Mouse (Mus musculus) heart, postnatal 36 days (tissue): Measurements from ENCODE around the gene Tmprss13. TPM values are rescaled to one million over a fixed set of nuclear protein-coding genes. Genes with fewer than 3 reads are reported as not detected.

ENCODE experiments used
- DNase-seq, 2 experiments: peaks; one replicate each; pipeline ENCODE4 v3.0.0; 2021 to 2022
- intact Hi-C: fragments of 180-260 bp; cut with DNase I; formaldehyde crosslinking; loops from one replicate; pipeline ENCODE4 v1.15.1; 2025
- total RNA-seq, 2 experiments: library from RNA; stranded (reverse); gene quantifications; 2 replicates each; pipeline ENCODE4 v1.2.3; 2021

Tmprss13 gene
- total RNA-seq, 2 experiments from 2014 or later, result 2.4 to 3.6 TPM

GRCm38 (mm10) chr9:45376427-45376826 lies 57.5 kb downstream of the Tmprss13 start:
- intact Hi-C loops, result no loop called here

GRCm38 (mm10) chr9:45376883-45377282 lies 58.0 kb downstream of the Tmprss13 start:
- no peak for DNase-seq
- intact Hi-C loops, result no loop called here

More at GRCm38 (mm10) chr9:45376427-45376826, 57.5 kb downstream of the Tmprss13 start:
- DNase-seq, result no peak

DNA sequence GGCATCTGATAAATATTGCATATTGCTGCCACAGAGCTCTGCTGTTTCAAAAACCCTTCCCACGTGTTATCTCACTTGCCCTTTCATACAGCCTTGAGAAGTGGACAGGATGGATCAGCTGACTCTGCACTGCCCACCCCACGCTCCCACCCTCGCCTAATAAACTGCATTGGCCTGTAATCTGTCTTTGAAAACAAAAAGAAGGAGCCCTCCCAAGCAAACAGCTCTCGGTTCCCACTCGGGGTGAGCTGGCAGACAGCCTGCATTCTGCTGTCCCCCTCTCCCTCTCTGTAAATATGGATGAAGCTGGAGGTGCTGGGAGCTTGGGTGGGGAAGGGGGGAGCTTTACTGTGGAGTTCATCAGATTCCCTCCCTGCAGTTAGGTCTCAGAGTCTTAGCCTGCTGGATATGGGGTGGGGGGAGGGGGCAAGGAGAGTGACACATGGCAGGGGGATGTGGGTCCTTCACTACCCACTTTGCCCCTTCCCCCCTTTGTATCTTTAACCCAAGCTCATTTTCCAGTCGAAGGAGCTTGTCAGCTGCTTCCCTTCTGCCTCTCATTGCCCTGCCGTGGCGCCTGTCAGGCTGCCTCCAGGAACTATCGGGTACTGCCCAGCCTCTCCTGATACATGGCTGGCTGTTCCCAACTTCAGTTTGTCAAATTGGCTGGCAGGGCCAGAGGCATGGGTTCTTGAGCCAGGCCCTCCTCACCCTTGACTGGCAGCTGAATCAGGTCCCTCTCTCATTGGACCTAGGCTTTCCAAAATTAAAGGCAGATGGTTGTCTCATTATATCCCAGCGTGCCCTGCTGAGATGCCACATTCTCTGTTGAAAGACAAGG lies 61.7 kb downstream of the Tmprss13 start:
- intact Hi-C loops, result no loop called here

DNA sequence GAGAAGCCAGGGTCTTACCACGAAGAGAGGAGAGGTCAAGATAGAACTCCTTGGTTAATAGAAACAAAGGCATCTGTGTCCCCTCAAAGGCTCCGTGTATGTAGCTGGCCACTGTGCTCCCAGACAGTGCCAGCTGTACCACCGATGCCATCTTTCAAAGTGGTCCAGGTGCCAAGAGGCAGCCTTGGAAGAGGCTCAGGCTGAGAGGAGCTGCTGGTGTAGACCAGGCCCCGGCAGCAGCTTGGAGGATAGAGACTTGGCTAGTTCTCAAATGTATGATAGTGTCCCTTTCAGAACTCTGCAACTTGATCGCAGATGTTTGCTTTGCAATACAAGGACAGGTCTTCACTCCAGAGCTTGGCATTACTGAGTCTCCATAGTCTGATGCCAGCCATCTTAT lies 63.4 kb downstream of the Tmprss13 start:
- intact Hi-C loops, result no loop called here

More for the DNA sequence above, 61.7 kb downstream of the Tmprss13 start:
- no peak for DNase-seq

GRCm38 (mm10) chr9:45382834-45383233 lies 63.9 kb downstream of the Tmprss13 start:
- intact Hi-C loops, result no loop called here

More for the DNA sequence above, 63.4 kb downstream of the Tmprss13 start:
- no peak for DNase-seq

DNA sequence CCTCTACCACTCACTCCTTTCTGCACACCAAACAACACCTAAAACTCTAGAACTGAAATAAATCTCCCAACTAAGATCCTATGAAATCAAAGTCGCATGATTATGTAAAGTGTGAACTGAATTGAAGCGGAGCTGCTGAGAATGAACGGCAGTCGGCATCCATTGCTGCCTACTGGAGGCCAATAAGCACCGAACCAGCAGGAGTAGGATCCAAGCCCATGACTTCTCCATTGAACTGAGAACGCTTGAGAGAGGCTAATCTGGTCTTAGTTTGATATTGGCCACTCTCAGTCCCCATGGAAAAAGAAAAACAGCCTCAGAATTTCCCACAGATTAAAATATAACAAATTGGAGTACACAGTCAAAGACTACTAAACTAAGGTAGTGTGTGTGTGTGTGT lies 65.0 kb downstream of the Tmprss13 start:
- DNase-seq, result no peak
- intact Hi-C loops, result no loop called here

More at GRCm38 (mm10) chr9:45382834-45383233, 63.9 kb downstream of the Tmprss13 start:
- no peak for DNase-seq

DNA sequence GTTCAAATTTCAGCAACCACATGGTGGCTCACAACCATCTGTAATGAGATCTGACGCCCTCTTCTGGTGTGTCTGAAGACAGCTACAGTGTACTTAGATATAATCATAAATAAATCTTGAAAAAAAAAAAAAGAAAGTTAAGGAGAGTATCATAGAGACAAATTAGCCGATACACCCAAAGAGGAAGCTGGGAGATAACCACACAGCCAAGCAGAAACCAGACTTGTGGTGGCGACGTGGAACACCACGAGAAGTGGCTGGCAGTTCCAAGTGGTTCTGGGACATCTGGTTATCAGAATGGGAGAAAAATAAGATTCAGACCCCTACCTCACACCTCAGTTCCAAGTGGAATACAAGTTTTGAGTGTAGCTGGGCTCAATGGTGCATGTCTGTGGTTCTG lies 67.8 kb downstream of the Tmprss13 start:
- intact Hi-C loops, result no loop called here
- DNase-seq, result no peak

DNA sequence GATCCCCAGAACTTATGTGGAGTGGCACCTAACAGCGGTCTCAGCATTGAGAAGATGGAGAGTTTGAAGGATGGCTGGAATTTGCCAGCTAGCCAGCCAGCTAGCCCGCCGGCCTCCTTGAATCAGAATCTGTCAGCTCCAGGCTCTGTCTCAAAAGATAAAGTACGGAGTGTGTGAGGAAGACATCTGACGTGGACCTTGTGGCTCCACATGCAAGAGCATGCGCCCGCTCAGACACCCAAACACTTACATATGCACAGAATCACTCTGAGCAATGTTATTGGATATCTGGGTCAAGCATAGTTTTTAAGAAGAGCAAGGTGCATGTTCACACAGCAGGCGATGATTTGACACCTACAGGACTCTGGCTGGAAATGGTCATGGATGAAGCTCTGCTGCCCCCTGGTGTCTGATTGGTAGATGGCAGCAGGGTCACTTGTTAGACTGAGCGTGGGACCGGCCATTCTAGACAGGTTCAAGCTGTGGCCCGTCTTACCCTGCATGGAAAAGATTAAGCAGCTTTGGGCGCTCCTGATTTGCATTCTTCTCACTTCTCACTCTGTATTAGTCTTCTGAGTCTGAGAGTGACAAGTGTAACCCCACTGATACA lies 69.6 kb downstream of the Tmprss13 start:
- intact Hi-C loops, result loop anchor here (1.0 kb wide), 3 partner anchors 43 to 167 kb away; no protein-coding TSS in a partner anchor
- peak; percentile 89 to 92 for DNase-seq

DNA sequence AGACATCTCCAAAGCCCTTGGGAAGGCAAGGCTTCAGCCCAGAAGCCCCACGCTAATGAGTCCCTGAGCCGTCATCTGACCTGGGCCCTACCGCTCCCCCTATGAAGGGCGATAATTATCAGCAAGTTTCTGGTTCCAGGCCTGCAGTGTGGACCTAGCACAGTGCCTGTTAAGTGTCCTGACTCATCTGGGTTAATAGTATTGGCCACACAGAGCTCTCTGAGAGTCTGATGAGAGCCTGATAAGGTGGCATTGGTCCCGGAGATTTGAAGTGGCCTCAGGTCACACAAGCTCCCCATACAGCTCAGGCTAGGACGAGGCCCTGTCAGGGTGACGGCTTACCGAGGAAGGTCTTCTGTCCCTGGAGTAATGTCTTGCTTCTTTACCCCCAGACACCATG lies 70.7 kb downstream of the Tmprss13 start:
- intact Hi-C loops, result no loop called here
- DNase-seq, result no peak

DNA sequence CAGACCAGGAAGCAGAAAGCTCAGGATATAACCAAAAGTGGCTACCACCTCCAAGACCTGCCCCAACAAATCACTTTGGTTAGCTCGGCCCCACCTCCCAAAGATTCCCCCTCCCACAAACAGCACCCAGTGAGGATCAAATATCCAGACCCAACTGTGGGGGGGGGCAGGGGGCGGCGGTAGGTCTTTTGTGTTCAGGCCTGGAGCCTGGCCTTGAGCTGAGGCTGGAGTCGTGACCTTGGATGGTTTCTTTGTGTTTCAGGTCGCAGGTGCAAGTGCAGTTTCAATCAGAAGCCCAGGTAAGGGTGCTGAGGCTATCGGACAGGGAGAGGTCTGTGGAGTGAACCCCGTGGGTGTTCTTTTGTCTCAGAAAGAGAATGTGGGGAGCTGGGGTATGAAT lies 72.4 kb downstream of the Tmprss13 start:
- intact Hi-C loops, result no loop called here
- no peak for DNase-seq

DNA sequence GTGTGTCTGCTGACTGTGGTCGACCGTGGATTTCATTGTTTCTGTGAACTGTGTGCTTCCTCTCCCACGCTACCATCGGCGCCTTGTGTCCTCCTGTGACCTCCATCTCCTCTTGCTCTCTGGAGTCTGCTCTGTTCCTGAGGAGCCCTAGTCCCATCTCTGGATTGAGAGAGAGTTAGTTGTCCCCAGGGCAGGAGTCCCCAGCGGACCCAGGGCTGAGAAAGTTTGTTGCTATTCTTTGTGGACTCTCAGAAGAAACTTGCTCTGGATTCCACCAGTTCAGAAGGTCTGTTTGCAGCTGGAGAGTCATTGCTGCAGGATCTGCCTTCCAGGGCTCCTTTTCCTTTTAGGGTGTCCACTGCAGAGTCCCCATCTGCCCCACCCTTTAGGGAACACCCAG lies 76.3 kb downstream of the Tmprss13 start:
- DNase-seq, result no peak
- intact Hi-C loops, result no loop called here

GRCm38 (mm10) chr9:45395796-45396195 lies 76.9 kb downstream of the Tmprss13 start:
- DNase-seq, result no peak
- intact Hi-C loops, result no loop called here

Other genes with a start within 250 kb of the Tmprss13 start
- gene Jaml, start 239.9 kb upstream of the Tmprss13 start, total RNA-seq, result under 1 TPM; 0.19 to 0.24 TPM
- 1 to 10 TPM; 1.2 to 1.4 TPM for gene Scn2b, start 201.3 kb upstream of the Tmprss13 start, total RNA-seq
- gene Scn4b, start 180.7 kb upstream of the Tmprss13 start, total RNA-seq, result 1 to 10 TPM; 6.3 to 7.6 TPM
- gene BC049352, start 137.1 kb upstream of the Tmprss13 start, total RNA-seq, result not detected
- not detected for gene Tmprss4, start 115.0 kb upstream of the Tmprss13 start, total RNA-seq
- 1 to 10 TPM; 1.7 to 2.4 TPM for gene Il10ra, start 50.0 kb upstream of the Tmprss13 start, total RNA-seq
- 10 to 100 TPM; 15.9 to 16.6 TPM for gene Fxyd6, start 51.1 kb downstream of the Tmprss13 start, total RNA-seq
- gene Fxyd2, start 80.6 kb downstream of the Tmprss13 start, total RNA-seq, result 1 to 10 TPM; 2.2 to 3.6 TPM
- not detected for gene Dscaml1, start 107.5 kb downstream of the Tmprss13 start, total RNA-seq